Mouse (Mus musculus) embryo, embryonic 11.5 days (tissue): ENCODE results near the gene Ankrd10.
"Not testable (repeated sequence)": the region's sequence is repeated elsewhere in the genome, so short reads cannot be mapped to it uniquely, and the experiment has no call there.

Source experiments
- DNase-seq: peaks from one replicate; pipeline ENCODE4 v3.0.0-alpha.2; 2012; ENCODE audit warnings: low read depth, low spot score

Ankrd10 gene

DNA sequence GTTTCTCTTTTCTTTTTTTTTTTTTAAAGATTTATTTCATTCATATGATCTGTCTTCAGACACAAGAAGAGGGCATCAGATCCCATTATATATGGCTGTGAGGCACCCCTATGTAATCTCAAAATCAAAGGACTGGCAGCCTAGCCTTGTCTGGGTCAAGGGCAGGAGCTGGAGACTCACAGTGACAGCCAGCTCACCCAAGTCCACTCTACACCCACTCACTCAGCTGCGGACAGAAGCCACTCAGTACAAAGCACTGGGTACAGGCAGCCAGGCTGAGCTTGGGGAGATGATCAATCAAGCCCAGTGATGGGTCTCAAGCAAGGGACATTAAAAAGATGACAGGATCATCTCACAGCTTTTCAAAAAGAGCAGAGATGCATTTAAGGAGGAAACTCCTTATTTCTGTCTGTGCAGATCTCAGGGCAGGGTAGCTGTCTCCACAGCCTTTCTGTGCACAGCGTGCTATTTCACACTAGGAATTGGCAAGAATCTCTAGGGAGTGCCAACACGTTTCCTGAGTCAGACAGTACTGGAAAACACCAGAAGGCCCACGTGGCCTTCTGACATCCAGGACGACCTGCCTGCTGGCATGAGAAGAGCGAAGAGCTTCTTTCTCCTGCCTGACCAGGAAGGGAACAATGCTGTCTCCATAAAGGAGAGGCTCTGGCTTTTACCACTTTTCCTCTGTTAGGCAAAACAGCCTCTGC, 21.3 kb downstream of the Ankrd10 start:
- DNase-seq, result no peak

DNA sequence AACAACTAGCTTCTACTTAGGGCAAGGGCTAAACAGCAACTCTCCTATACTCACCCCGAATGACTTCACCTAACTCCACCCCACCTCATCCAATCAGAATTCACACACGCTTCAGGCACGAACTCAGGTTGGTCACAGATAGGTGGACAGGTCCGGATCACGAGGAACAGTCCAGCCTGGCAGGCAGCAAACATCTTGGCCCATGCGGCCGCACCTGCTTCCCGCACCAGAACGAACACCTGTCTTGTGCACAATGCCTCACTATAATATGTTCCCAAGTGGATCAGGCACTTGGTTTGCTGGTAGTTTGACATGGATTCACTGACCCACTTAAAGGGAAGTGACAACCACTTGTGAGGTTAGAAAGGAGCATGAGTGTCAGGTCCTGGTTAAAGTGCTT, 26.7 kb downstream of the Ankrd10 start:
- DNase-seq, result no peak

GRCm38 (mm10) chr8:11602006-11602680, 33.4 kb downstream of the Ankrd10 start:
- DNase-seq, result peak; percentile 64

- no peak for DNase-seq
These were observed 35.1 kb downstream of the Ankrd10 start for GRCm38 (mm10) chr8:11600301-11600951.

DNA sequence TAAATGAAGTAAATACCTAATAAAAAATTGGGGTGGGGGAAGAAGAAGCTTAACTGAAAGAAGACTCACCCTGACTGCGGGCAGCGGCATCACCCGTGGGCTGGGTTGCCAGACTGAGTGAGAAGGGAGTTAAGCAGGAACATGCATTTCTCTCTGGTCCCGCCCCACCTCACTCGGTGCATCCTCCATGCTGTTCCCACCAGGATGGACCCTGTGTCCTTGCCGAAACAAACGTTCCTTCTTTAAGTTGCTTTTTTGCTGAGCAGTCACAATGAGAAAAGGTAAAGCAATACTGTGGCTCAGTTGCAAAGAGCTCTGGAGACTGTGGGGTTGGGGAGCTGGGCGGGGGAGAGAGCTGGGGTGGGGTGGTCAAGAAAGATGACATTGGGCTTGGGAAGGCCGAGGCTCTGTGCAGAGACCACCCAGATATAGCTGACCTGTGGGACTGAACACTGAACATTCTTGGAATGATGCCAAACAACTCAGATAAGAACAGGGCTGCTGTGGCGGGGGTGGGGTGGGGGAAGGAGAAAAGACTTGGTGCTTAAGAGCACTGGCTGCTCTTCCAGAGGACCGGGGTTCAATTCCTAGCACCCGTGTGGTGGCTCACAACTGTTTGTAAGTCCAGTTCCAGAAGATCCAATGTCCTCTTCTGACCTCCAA, 42.2 kb downstream of the Ankrd10 start:
- no peak for DNase-seq

GRCm38 (mm10) chr8:11592296-11592695, 43.3 kb downstream of the Ankrd10 start:
- no peak for DNase-seq

GRCm38 (mm10) chr8:11591837-11592236, 43.7 kb downstream of the Ankrd10 start:
- DNase-seq, result no peak

- no peak for DNase-seq
These were observed 49.2 kb downstream of the Ankrd10 start for GRCm38 (mm10) chr8:11586374-11586745.

DNA sequence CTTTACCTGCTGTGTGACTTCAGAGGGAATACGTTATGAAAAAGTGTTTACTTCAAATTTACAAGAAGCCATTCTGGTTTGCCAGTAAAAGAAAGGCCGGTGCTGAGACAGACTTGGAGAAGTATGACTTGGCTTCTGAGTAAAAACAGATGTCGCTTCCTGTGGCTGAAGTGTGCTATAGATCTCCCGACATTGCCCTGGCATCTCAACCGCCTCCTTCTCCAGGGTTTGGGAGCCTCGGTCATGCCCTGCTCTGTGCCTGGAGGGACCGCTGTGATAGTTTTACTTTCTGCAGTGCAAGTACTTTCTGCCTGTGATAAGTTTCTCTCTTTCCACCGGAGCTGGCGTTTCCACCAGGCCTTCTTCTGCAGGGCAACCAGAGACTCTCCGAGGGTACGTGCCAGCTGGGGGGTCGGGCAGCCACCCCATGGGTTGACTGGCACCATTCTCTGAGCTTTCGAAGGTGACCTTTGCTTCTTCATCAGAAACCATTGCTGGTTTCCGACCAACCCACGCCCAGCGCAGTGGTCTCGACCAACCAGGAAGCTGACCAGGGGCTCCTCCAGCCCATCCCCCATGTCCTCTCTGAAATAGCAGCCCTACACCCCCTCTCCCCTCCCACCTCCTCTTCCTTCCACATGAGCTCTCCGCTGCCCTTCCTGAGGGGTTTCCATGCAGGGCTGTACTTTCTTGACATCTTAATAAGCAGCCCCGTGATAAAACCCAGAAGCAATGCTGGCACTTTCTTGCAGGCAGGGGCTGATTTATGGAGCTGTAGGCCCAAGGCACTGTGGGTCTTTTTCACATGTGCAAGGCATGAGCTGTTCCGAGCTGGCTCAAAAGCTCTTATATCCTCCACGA, 49.8 kb downstream of the Ankrd10 start:
- peak; percentile 53 for DNase-seq

GRCm38 (mm10) chr8:11575604-11576384, 59.8 kb downstream of the Ankrd10 start:
- DNase-seq, result no peak

- no peak for DNase-seq
These were observed 60.5 kb downstream of the Ankrd10 start for GRCm38 (mm10) chr8:11574911-11575603.

- DNase-seq, result no peak
These were observed 63.1 kb downstream of the Ankrd10 start for GRCm38 (mm10) chr8:11572428-11572827.

- no peak for DNase-seq
These were observed 63.6 kb downstream of the Ankrd10 start for GRCm38 (mm10) chr8:11571950-11572349.

DNA sequence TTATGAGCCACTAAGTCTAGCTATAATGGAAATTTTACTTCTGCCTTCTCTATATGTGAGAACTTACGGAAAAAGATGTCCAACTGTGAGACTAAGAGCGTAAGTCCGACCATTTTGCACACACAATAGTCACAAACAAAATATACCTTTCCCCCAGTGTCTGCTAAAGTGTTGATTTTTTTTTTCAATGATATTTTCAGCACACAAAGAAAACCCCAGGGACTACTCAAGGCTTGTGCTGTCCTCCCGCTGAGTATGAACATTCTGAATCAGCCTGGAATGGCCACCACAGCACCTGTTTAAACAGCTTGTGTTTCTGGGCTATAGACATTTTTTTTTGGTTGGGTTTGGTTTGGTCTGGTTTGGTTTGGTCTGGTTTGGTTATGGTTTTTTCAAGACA, 64.8 kb downstream of the Ankrd10 start:
- no peak for DNase-seq

DNA sequence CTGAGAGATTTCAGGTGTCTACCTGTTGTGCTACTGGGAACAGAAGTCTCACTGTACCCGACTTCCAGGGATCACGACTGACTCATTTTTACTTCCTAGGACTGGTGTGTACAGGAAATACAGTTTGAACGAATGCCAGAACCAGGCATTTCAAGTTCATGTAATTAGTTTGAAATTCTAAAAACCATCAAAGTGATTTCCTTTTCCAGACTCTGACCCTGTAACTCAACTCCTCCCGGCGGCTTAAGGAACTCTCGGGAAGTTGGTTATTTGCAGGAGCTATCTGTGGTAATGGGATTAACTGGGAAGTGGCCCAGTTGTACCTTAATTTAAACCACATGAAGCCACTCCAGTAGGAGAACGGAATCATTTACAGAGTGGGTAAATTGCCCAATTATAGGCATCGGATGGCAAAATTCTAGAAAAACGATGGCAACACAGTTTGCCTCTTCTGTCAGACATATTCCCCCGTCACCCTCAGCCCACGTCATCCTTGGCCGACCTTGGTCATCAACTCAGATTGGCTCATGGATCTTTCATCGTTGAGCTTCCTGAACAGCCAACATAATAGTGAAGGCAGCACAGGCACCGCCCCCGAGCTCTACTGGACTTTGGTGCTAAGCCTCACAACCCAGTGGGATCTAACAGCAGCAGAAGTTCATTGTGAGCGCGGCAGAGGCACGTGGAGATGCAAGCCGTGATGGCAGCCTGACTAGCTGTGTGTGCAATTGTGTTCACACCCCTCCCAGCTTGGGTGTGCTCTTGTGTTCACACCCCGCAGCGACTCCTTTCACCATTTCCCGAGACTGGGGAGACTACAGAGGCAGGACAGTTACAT, 66.1 kb downstream of the Ankrd10 start:
- no peak for DNase-seq

DNA sequence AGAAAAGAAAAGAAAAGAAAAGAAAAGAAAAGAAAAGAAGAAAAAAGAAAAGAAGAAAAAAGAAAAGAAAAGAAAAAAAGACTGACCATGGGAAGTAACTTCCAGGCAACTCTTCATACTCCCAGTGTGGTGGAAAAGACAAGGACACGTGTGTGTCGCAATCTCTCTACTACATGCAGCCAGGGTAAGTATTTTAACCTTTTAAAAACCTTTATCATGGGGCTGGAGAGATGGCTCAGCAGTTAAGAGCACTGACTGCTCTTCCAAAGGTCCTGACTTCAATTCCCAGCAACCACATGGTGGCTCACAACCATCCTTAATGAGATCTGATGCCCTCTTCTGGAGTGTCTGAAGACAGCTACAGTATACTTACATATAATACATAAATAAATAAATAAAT, 67.4 kb downstream of the Ankrd10 start:
- DNase-seq, result not testable (repeated sequence)

- DNase-seq, result no peak
These were observed 70.8 kb downstream of the Ankrd10 start for GRCm38 (mm10) chr8:11564721-11565120.

GRCm38 (mm10) chr8:11564236-11564635, 71.3 kb downstream of the Ankrd10 start:
- DNase-seq, result no peak
